Mouse (Mus musculus) naive thymus-derived CD4-positive, alpha-beta T cell, adult 2 months (primary cell): ENCODE data around the gene Phldb2.

Source experiments
- DNase-seq: peaks from one replicate; pipeline ENCODE4 v3.0.0-alpha.2; 2011; ENCODE audit warnings: low read depth

Gene Phldb2

DNA sequence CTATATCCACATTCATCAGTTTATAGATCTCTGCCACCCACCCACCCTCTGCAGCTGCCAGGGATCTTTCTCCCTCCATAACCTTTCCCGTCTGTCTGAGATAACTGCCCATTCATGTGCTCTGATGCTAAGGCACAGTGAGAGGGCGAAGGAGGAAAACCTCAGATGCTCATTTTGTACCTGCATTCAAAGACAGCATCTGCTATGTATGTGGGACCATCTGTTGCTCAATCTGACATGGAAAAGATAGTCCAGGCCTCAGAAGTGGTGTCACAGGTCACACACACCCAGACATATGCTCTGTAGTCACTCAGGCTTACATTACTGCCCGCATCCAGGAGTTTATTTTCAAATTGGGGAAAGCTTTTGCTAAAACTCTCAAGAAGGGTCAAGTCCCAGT, 112.4 kb downstream of the Phldb2 start:
- DNase-seq: no peak

DNA sequence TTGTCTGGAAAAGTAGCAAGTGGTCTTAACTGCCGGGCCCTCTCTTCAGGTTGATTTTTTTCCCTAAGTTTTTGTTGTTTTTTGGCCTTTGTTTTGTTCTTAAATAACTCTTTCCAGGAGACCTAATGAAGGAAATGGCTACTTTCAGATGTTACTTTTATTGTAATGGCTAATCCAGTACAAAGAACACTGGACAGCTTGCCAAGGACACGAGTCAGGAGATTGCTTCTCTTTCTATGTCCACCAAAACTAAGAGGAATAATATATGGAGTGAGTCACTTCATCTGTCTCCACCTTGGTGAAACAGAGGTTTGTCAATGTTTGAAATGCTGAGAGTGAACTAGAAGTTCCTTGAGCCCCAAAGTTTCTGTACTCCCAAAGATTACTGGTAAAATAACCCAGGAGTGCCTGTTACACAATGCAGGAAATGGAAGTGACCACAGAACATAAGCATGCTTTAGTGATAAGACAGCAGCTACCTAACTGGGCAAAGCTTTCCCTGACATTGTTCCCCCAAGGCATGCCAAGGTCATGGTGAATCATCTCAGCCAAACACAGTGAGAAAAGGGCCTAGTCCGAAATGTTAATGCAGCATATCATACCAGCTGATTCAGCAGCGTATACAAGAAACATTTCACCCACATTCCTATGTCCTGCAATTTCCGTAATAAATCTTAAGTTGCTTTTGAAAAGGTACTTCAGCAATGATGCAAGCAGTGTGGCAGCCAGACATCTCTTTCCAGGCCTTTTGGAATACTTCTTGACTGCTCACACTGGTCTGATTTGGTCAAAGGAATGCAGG, 115.7 kb downstream of the Phldb2 start:
- no peak for DNase-seq

DNA sequence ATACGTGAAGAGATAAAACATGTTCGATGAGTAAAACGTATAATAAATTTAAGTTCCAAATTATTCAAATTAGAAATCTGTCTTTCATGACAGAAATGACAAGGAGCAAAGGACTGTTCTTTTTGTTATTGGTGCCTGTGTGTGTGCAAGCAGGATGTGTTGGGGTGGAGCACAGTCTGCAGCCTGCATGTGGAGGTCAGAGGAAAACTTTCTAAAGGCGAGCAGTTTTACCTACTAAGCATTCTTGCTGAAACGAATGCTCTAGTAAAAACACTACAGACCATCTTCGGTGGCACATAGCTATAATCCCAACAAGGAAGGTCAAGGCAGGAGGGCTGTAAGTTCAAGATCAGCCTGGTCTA, 120.7 kb downstream of the Phldb2 start:
- DNase-seq: no peak

DNA sequence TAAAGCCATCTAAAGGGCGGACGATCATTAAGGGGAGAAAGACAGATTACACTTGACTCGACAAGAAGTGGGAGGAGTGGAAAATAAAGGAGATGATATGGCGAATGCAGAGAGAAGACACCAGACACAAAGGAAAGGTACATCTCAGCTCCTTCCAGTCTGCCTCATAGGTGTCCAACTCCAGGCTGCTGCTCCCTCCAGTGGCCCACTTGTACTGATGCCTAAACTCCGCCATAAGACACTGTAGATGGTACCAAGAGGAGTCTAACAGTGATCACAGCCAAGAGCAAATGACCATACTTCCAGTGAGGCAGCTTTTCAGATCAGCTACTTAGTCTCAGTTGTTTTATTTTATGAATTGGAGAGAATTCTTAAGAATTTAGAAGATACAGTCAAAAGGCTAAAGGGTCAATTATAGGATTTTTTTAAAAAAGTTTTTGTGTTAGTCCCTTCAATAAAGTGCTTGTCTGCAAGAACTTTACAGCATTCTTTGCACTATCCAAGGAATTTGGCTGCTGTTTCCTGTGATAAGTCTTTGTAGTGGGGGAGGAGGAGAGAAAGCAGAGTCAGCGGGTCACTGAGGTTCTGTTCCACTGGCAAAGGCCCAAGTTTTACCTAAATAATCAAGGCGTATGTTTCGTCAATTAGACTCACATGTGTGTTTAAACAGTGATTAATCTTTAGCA, 121.2 kb downstream of the Phldb2 start:
- no peak for DNase-seq

DNA sequence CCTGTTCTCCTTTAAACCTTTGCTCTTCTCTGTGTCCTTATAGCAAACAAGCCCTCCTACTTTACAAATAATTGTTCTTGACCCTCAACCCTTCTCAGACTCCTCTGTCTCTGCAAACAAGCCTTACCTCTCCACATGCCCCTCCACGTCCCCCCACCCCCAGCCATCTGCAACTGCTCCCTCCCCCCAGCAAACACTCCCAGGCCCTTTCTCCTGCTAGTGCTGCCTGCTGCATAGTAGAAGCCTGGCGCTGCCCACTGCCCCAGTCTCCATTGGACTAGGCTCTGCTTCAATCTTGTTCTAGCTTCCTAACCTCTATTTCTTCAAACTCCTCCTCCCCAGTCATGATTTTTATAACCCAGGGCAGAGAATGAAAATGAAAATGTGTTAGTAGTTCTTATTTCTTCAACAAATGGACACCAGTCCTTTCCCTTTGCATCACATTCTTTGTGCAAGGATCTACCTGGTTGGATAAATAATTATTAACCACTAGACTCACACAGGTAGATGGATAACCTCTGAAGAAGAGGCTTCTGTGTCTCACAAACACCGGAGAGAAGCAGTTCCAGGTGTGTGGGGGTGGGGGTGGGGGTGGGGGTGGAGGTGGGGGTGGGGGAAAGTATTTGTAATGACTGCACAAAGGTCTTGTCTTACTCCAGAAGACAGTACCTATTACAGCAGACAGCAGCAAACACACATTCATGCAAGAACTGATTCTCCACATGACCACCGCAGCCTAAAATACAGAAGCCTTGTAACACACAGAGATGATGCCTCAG, 122.1 kb downstream of the Phldb2 start:
- no peak for DNase-seq

DNA sequence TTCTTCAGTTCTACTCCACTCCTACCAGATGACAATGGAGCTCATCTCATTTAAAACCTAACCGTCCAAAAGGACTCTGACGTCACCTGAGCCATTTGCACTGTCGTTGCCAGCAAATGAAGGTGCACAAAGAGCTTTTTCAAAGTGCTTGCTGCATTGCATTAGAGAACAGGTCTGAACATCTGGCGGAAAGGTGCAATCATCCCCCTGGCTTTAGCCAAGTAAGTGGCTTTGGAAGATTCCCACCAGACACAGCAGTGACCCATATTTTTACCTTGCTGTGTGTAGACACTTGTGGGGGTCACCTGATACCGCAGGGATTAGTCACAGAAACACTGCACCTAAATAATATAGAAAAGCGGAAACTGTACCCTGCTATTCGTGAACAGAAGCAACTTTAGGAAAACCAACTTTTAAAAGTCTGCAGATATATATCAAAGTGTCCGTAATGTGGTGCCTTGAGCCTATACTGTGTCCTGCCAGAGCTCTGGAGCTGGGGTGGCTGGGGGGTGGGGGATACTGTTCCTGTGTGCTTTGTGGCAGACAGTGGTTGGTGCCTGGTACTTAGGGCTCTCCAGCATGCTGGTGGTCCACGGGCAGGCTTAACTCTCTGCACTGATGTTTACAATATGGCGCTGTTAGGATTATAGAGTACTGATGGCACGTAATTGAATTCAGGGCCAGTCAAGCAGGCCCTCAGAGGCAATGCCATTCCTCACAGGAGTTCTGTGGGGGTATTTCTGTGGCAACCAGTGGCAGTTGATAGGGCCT, 123.1 kb downstream of the Phldb2 start:
- no peak for DNase-seq

DNA sequence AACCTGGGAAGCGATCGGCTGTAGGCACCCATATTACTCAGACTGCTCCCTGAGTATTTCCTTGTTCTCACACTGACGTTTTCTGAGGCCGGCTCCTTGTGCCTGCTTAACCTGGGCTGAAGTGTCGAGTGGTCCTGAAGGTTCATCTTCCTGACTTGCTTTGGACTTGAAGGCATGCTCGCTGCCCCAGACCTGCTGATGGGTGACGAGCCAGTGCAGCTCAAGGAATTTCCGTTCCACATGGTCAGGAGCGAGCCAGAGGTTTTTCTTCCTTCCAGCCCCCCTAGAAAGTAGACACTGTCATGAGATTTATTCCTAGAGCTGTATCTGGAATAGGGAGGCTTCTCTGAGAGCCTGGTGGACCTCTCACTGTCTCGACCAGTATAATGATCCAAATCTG, 128.1 kb downstream of the Phldb2 start:
- no peak for DNase-seq

GRCm38 (mm10) chr16:45824025-45824424, 129.4 kb downstream of the Phldb2 start:
- DNase-seq: no peak

DNA sequence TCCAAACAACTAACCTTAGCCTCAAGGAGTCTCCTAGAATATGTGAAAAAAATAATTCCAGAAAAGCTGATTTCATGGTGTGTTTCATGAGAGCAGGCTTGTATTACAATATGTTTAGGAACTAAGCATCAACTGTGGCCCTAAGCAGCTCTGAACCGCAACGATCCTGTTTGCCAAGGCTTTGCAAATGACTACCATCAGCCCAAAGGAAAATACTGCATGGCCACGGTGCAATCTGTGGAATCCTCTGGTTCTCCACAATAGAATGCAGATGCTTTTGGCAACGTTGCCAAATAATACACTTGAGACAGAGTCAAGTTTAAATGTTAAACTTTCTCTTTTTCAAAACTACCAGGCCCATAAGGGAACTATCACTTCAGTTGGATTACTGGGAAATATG, 133.5 kb downstream of the Phldb2 start:
- no peak for DNase-seq

DNA sequence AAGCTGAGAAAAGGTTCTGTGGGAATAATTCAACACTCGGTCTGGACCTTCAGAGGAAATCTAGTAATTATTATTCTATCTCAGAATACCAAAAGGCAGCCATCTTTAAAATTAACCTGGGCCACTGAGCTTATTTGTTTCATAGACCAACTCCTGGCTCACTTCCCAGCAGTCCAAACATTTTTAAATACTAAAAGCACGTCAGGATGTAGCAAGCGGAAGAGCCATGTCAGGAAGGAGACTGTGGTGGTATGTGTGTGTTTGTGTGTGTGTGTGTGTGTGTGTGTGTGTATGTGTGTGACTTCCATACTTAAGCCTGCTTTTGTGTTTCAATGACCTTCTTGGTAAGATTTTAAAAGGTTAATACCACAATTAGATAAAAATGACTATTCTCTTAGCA, 135.6 kb downstream of the Phldb2 start:
- DNase-seq: no peak

- peak; percentile 24 for DNase-seq
These were observed 136.7 kb downstream of the Phldb2 start for GRCm38 (mm10) chr16:45816670-45817069.

DNA sequence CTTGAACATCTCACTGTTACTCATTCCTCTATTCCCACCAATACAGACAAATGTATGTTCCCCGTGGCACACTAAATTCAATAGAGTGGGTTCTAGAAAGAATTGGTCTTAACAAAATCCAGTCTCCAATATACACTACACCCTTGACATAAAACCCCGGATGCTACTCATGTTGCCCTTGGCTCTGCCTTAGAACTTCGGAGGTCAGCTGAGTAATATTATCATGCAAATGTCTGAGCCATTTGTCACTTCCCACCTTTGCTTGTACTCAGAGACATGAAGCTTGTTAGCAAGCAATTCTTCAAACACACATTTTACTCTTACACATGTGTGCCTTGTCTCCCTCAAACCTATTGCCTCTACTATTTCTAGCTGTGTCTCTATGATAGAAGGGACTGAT, 138.8 kb downstream of the Phldb2 start:
- no peak for DNase-seq

GRCm38 (mm10) chr16:45811788-45812187, 141.6 kb downstream of the Phldb2 start:
- DNase-seq: no peak

GRCm38 (mm10) chr16:45810829-45811326, 142.5 kb downstream of the Phldb2 start:
- DNase-seq: no peak

DNA sequence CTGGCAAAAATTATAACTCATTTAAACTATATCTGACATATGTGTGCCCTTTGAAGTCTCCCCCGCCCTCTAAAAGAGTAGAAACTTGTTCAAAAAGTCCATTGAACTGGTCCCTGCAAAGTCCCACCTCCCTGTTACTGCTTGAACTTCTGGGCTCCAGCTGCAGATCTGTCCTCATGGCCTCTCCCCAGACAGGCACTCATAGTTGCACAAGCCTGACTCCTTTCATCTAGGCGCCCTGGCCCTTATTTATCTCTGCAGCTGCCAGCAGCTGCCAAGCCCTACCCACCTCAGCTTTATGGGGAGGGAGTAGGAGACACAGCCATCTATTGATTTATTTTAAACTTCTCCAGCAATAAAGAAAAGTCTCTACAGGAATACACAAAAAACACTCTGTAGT, 143.2 kb downstream of the Phldb2 start:
- no peak for DNase-seq

DNA sequence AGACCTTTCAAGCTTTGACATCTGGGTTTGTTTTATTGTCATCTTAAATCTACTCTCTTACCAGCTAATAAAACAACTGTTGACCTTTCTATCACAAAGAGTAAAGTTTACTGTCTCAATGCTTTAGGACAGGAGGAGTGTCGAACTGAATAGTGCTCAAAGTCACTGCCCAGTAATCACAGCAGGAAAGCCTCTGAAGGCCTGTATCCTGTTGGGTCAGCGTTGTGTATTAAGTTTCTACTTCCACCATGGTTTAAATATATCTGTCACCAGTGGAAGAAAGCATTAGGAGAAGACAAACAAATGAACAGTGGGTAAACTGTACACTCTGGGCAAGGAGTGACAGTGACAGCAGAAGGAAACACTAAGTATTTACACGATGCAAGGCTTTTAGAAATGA, 148.7 kb downstream of the Phldb2 start:
- no peak for DNase-seq

- no peak for DNase-seq
These were observed 153.0 kb downstream of the Phldb2 start for GRCm38 (mm10) chr16:45800406-45800805.

- no peak for DNase-seq
These were observed 154.2 kb downstream of the Phldb2 start for GRCm38 (mm10) chr16:45799150-45799549.

- DNase-seq: no peak
These were observed 154.8 kb downstream of the Phldb2 start for GRCm38 (mm10) chr16:45798591-45798990.

DNA sequence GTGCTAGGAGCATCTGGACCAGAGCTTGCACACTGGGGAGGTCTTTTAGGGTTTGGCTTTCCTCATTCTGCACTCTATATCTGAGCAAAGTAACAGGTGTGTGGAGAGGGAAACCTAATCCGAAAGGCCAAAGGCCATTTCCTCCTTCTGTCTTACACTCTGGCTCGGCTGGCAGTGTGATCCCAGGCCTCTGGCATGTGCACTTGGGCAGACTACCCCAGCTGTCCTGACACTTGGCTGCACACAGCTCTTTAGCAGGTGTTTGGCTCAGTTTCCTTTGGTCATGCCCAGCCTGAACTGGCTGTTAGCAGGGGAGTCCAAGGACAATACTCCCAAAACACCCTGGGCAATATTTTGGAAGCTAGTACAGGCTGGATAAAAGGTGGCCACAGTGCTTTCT, 156.6 kb downstream of the Phldb2 start:
- DNase-seq: no peak

DNA sequence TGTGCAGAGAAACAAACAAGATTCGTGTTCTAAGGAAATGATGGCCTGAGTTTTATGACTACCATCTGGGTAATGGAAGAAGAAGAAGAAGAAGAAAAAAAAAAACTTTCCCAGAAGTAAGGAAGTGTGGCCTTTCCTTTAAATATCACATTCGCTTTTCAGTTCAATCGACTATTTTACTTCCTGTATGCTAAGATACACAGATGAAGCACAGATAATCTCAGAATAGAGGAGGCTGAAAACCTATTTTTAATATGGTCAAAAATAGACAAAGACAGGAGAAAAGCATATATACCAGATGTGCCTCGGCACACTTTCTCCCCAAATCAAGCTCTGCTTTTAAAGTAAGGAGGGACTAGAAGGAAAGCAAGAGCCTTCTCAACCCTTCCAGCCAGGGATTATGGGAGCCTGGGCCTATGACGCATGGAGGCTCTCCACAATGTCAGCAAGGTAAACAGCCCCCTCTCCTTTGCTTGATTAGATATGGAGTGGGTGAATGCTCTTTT, 158.2 kb downstream of the Phldb2 start:
- peak; percentile 13 for DNase-seq

DNA sequence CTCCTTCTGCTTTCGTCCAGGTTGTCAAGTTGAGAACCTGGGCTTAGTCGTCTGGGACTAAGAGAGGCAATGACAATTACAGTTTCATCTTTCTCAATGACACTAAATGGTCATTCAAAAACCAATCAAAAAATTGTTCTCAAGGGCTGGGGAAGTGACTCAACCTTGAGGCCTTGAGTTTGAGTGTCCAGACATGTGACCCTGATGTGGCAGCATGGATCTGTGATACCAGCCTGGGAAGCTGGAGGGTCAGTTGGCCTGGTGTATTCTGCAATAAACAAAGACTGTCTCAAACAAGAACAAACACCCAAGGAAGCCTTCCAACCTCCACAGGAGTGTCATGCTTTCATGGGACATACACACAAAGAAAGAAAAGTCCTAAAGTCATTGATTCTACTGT, 160.6 kb downstream of the Phldb2 start:
- DNase-seq: no peak
